Mouse (Mus musculus): ENCODE measurements around the gene Gm28308. TPM values are rescaled to one million over a fixed set of nuclear protein-coding genes. Genes with fewer than 3 reads are reported as not detected.
A peak's percentile ranks its signal among the peaks of the same experiment; 100 is the strongest.

The Gm28308 gene
- total RNA-seq, 1 experiment from 2014 or later: 1.3 TPM

- no peak for DNase-seq
Observed at GRCm38 (mm10) chr6:52167736-52168161, 45.4 kb downstream of the Gm28308 start.

GRCm38 (mm10) chr6:52167176-52167575 lies 46.0 kb downstream of the Gm28308 start:
- DNase-seq: no peak

DNA sequence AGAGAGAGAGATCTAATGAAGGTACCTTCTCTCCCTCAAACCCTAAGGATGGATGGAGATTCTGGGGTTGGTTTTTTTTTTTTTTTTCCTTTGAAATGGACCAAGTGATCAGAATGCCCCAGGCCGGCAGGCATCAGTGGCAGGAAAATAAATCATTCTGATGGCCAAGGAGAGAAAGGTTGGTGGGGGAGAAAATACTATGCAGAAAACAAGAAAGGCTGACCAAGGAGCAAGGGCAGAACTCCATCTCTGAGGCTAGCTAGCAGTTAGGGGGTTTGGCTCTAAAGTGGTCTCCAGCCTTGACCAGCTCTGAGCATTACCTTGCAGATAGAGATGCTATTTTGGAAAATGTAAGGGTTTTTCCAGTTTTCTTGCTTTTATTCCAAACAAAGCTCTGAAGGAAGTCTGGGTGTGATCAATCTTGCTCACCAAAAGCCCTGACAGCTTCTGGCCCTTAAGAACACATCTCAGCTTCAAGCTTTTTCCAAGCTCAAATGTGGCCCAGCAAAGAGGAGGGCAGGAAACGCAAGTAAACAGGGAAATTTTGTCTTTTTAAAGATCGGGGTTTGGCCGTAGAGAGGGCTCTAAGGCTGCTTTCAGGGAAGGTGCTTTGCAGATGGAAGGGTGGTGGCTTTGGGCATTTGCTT lies 46.6 kb downstream of the Gm28308 start:
- no peak for DNase-seq

- peak; percentile 72 for DNase-seq
Observed at GRCm38 (mm10) chr6:52165441-52166370, 47.4 kb downstream of the Gm28308 start.

GRCm38 (mm10) chr6:52164626-52165440 lies 48.3 kb downstream of the Gm28308 start, which contains the start of gene Hoxa2:
Gene Hoxa2, minus strand, starts transcription at chr6:52164831.
- DNase-seq: peak; percentile 57

GRCm38 (mm10) chr6:52164051-52164625 lies 49.0 kb downstream of the Gm28308 start:
- peak; percentile 58 for DNase-seq

DNA sequence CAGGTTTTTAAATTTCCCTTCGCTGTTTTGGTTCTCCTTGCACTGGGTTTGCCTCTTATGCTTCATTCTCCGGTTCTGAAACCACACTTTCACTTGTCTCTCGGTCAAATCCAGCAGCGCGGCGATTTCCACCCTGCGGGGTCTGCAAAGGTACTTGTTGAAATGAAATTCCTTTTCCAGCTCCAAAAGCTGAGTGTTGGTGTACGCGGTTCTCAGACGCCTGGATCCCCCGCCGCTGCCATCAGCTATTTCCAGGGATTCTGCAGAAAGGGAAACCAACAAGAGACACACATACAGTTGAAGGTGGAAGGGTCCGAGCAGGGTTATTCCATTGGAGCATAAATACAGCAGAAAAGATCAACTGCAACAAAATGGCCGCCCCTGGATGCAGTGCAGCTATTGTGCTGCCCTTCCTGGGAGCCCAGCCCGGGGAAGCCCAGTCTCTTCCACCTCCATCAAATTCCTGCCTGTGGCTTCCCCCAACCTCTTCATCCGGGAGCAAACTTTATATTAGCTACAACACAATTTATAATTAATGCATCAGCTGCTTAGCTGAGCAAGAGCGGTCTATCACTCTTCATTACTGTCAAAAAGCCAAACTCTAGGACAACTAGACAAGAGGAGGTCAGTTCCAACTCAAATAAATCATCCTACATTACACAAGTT lies 49.6 kb downstream of the Gm28308 start:
- DNase-seq: peak; percentile 61

DNA sequence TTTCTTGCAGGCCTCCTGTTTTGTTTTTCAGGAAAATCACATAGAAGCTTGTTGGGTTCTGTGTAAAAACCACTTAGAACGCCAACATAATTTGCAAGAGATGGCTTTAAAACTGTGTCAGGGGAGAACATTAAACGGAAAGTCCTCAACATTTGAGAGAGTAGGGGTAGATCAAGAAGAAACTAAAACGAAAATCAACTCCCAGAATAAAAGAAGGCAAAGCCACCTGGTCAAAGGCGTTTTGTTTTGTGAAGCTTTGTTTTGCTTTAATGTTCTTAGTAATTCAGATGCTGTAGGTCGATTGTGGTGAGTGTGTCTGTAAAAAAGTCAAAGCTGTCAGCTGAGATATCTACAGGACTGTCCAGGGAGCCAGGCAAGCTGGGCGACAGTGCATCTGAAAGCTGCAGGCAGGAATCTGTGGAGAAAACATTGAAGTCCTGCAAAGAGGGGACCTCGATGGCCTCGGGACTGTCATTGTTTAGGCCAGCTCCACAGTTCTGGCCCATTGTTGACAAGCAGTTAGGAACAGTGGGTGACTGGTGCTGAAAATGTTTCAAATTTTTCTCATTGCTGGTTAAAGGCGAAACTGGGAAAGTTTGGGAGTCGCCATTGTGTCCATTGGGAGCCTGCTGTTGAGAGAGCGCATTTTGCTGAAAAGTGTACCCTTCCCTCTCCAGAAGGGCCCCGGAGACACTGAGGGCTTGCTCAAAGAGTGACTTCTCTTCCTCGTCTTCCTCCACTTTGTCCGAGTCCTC lies 50.4 kb downstream of the Gm28308 start:
- DNase-seq: peak; percentile 37

DNA sequence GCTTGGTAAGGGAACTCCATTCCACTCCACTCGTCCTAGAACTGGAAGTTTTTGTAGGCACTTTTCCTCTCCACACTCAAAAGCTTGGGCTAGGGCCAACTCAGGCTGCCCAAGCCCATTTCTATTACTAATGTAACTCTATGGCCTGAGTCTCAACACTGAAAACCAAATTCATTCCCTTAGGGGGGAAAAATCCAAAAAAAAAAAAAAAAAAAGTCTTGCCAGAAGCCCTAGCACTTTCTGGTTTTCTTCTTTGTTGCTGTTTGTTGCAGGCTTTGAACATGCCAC lies 51.1 kb downstream of the Gm28308 start:
- DNase-seq: peak; percentile 32

DNA sequence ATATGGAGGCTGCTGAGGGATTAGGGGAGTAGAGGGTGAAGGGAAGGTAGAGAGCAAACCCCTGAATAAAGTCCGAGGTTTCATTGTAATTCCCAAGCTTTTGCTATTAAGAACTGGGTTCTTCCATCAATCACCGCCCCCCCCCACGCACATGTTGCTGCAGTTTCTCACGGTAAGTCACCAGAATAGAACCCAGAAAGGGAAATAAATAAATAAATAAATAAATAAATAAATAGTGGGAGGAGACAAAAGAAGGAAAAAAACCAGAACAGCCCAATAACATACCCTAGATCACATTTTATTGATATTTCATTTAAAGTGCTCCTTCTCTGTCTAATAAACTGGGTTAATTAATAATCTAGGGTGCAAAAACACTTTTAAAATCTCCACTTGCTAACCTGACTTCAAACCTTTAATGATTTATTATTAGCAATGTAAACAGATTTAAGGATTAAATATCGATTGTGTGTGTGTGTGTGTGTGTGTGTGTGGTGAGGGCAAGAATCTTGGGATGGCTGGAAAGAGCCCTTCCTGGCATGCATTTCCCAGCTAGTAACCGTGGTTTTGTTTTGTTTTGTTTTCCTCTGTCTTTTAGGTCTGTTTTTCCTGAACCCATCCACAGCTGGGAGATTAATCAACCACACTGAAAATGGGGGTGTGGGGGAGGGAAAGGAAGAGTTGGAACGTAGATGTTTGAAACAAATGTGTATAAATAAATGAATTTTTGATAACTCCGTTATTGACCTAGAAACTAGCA lies 51.6 kb downstream of the Gm28308 start:
- DNase-seq: no peak

GRCm38 (mm10) chr6:52160511-52161335 lies 52.4 kb downstream of the Gm28308 start:
- peak; percentile 76 for DNase-seq

DNA sequence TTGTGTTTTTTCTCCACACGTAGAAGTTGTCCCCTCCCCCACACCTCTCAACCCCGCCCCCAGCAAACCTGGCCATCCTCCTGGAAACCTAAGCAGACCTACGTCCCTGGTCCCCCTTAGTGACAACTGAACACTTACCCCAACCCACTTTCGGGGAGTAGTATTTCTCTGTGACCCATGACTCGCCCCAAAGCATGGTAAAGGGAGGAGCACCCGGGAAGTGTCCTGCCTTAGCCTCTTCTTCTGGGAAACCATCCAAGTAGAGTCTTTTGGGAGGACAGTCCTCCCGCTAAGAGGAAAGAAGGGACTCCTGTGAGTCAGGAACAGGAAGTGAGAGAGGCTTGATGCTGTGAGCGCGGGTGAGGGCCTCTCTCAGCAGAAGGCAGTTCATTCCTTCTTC lies 53.2 kb downstream of the Gm28308 start:
- peak; percentile 61 for DNase-seq

DNA sequence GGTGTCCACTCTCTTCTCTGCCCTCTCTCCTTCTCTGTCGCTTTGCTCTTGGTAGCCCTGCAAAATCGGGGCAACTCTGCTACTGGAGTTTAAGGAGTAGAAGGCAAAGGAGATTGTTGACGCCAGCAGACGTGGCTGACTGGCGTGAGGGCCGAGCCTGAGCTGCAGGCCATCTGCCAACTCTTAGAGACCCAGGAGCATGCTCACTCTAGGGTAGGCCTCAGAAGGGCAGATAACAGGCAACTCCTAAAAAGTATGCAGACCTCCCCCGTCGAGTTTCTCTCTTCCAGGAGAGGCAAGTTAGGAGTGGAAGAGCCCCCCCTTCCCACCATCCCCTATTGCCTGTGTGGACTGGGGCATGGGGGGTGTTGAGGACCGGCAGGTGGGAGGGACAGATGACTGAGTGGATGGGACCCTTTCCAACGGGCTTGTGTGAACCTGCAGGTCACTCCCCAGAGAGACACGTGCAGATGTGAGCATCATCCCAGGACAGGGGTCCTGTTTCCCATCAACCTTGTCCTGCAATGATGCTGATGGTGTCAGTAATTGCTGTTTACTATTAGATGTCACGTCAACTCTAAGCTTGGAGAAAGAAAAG lies 53.9 kb downstream of the Gm28308 start:
- DNase-seq: peak; percentile 69

DNA sequence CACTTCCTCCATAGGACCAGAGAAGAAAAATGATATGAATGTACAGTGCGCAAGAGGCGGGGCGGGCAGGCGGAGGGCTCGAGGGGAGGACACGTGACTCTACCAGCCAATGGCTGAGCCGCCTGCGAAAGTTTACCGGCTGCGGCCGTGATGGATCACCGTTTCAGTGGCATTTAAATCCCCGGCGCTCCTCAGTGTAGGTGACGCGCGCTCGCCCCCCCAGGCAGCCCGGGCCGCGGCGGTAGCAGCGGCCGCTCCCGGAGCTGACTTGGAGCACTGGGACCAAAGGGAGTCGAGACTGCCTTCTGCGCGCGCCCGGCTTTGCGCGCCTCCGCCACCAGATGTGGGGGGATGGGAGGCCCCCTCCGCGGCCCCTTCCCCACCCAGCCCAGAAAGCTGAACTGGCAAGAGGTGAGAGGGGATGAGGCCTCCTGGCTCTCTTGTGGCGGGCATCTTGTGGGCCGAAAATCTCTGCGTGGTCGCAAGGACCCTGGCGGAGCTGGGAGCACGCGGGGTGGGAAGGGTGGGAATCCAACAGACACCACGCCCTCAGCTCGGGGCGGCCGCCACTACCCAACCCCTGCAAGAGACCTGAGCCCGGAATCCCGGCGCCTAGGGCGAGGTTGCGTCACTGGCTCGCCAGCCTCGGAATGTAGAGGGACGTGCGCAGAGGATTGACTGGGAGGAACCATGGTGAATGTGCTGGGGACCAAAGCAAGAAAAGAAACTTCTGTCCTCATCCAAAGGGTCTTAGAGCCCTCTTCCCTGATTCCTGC lies 54.7 kb downstream of the Gm28308 start, which contains the start of gene Hoxa1:
Gene Hoxa1, minus strand, starts transcription at position 42 of the 776 bp plus-strand sequence.
- DNase-seq: peak; percentile 94

DNA sequence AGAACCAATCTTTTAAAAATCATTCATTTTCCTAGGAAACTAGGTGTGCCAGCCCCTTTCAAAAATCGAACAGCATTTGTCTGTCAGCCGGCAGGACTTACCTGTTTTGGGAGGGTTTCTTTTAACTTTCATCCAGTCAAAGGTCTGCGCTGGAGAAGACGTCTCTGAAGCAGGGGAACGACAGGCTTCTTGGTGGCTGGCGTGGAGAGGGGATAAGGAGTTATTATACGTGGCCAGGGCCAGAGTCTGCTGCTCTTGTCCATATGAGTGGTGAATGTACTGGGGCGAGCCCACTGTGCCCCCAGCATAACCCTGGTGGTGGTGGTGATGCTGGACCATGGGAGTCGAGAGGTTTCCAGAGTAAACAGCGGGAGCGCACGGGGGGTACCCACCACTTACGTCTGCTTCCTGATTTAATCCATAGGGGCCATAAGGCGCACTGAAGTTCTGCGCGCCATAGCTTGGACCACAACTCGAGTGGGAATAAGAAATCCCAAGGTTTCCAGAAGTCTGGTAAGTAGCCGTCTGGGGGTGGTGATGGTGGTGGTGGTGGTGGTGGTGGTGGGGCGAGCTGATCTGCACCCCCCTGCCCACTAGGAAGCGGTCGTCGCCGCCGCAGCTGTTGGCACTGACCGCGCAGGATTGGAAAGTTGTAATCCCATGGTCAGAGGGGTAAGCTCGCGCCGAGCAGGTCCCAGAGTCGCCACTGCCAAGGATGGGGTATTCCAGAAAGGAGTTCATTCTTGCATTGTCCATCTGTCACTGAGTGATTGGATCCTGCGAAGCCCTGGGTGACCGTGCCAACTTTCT lies 55.5 kb downstream of the Gm28308 start:
- DNase-seq: peak; percentile 13

GRCm38 (mm10) chr6:52156551-52157200 lies 56.5 kb downstream of the Gm28308 start:
- DNase-seq: no peak
